Mouse (Mus musculus) urinary bladder, adult 18-20 months (tissue): ENCODE measurements around the gene Gm4631.
"Not testable (repeated sequence)": the region's sequence is repeated elsewhere in the genome, so short reads cannot be mapped to it uniquely, and the experiment has no call there.

Experiments used
- DNase-seq, 2 experiments: peaks; one replicate each; pipeline ENCODE4 v3.0.0; 2022; ENCODE audit warnings: low spot score in 2 of 2, mixed read lengths in 2 of 2

Gene Gm4631

DNA sequence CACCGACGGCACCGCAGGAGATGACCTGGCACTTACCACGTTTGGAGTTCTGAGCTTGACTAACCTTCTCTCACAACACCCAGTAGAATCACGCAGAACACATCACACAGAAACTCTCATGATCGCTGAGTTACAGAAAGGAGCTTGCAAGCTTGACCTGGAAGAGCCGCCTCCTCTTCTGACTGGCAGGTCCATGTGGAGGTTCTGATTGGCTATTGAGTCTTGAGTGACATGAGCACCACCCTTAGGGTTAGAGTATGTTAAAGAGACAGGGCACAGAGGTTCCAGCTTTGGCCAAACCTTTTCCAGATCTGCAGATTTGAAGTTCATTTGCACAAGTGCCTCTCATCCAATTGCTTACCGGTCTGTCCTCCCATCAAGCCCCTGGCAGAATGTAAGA, at the start of gene Gm4631:
Gm4631 (minus strand) TSS at position 101 of the 400 bp plus-strand sequence.
- DNase-seq = not testable (repeated sequence)

- not testable (repeated sequence) for DNase-seq
Observed at GRCm38 (mm10) chr2:175372136-175372535, 34.1 kb upstream of the Gm4631 start, which contains the start of gene Zfp968. Gene Zfp968, plus strand, starts transcription at chr2:175372436.

DNA sequence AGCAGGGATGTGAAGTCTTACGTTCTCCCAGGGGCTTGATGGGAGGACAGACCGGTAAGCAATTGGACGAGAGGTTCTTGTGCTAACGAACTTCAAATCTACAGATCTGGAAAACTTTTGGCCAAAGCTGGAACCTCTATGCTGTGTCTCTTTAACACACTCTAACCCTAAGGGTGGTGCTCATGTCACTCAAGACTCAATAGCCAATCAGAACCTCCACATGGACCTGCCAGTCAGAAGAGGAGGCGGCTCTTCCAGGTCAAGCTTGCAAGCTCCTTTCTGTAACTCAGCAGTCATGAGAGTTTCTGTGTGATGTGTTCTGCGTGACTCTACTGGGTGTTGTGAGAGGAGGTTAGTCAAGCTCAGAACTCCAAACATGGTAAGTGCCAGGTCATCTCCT, 63.2 kb downstream of the Gm4631 start, which contains the start of gene Gm14440:
Gm14440 (plus strand) TSS at position 301 of the 400 bp plus-strand sequence.
- DNase-seq = not testable (repeated sequence)
